Mouse (Mus musculus) lung, postnatal 0 days (tissue): ENCODE measurements around the gene Armc9. TPM values are rescaled to one million over a fixed set of nuclear protein-coding genes. Genes with fewer than 3 reads are reported as not detected.

ENCODE experiments used
- ATAC-seq: fragments of 200-750 bp; cut with Nextera tagmentation; 2 replicates; pipeline ENCODE4 v1.8.0; 2017; ENCODE audit warnings: moderate library complexity
- DNase-seq: peaks from one replicate; pipeline ENCODE4 v3.0.0-alpha.2; 2016; ENCODE audit warnings: low spot score
- H3K27ac ChIP-seq: fragments of 300-500 bp; sonication (generic); 2 replicates; pipeline ENCODE4 v1.5.1; 2014; ENCODE audit warnings: antibody characterized with exemption, mild to moderate bottlenecking, low read length, mixed read lengths
- H3K27me3 ChIP-seq: fragments of 300-500 bp; sonication (generic); replicated peaks from 2 replicates; pipeline ENCODE4 v1.6.1; 2014; ENCODE audit warnings: low read length, mixed read lengths; ENCODE audit not compliant: insufficient read depth
- H3K36me3 ChIP-seq: fragments of 300-500 bp; sonication (generic); 2 replicates; pipeline ENCODE4 v1.6.1; 2014; ENCODE audit warnings: low read length, mixed read lengths; ENCODE audit not compliant: insufficient read depth
- H3K4me1 ChIP-seq: fragments of 300-500 bp; sonication (generic); 2 replicates; pipeline ENCODE4 v1.6.1; 2014; ENCODE audit warnings: antibody characterized with exemption, low read depth, low read length, mixed read lengths; ENCODE audit not compliant: insufficient read depth
- H3K4me2 ChIP-seq: fragments of 300-500 bp; sonication (generic); replicated peaks from 2 replicates; pipeline ENCODE4 v1.6.1; 2014; ENCODE audit warnings: low read depth, mild to moderate bottlenecking, low read length, moderate library complexity, mixed read lengths
- H3K4me3 ChIP-seq: fragments of 300-500 bp; sonication (generic); 2 replicates; pipeline ENCODE4 v1.5.1; 2014; ENCODE audit warnings: low read depth, low read length
- H3K9ac ChIP-seq: fragments of 300-500 bp; sonication (generic); replicated peaks from 2 replicates; pipeline ENCODE4 v1.6.1; 2014; ENCODE audit warnings: low read depth, mild to moderate bottlenecking
- H3K9me3 ChIP-seq: fragments of 300-500 bp; sonication (generic); 2 replicates; pipeline ENCODE4 v1.6.1; 2016; ENCODE audit warnings: low read length, mixed read lengths
- CTCF ChIP-seq: IDR thresholded peaks from 2 replicates; pipeline ENCODE4 v1.5.1; 2016; ENCODE audit warnings: antibody characterized with exemption, mild to moderate bottlenecking
- EP300 ChIP-seq: IDR thresholded peaks from 2 replicates; pipeline ENCODE4 v1.6.1; 2016; ENCODE audit warnings: antibody characterized with exemption, mild to moderate bottlenecking, control low read depth
- WGBS: fragments of 180-500 bp; shearing (Covaris S2); extraction: QIAGEN DNeasy Blood & Tissue Kit; methylation state at CpG from one replicate; pipeline ENCODE4 v1.1.7; 2014; 5-methylcytosine and 5-hydroxymethylcytosine counted together
- polyA plus RNA-seq: library from polyadenylated mRNA; unstranded; fragments of >200 nt; fragmentation: Nextera tagmentation; extraction: Ambion mirVana; gene quantifications from 2 replicates; pipeline ENCODE4 v1.2.1, GENCODE M21; 2015

Gene Armc9
- polyA plus RNA-seq, 1 experiment from 2014 or later, result 8.7 TPM

DNA sequence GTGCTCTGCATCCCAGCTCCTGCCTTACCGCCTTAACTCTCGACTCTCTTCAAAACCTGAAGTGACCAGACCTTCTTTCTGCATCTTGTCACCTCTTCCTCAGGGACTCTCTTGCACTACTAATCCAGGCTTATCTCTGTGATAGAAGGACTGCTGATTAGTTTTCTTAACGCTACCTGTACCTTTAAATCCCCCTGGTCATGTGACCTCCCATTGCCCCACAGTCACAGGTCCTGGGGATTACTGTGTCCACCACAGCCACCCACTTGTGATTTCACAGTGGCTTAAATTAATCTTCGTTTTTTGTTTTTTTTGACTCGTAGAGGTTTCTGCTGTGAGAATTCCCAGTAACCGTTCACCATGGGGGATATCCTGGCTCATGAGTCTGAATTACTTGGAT, 2.0 kb downstream of the Armc9 start:
- H3K27me3 ChIP-seq, result no peaks in the 10 kb centered on the region
- ATAC-seq, result no peak

DNA sequence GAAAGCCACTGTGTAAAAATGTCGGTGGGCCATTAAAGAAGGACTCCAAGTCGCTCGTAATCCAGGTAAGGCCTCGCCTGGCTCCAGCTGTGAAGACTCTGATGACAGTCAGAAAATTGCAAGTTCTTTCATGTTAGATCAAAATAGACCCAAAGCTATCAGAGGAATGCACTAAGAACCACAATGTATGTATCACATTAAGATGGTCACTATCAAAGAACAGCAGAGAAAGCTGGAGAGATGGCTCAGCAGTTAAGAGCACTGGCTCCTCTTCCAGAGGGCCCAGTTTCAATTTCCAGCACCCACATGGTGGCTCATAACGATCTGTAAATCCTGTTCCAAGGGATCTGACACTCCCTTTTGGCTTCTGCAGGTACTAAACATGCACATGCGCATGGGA, 5.5 kb downstream of the Armc9 start:
- no peak overlapping the region for H3K4me2 ChIP-seq
- DNase-seq (no peak), ATAC-seq (no peak)
- H3K27ac ChIP-seq, result no peak overlapping the region
- H3K36me3 ChIP-seq, result no peaks in the 10 kb centered on the region; the same call in 1 of the 2 replicates
- H3K9ac ChIP-seq, result no peak overlapping the region
- H3K4me3 ChIP-seq, result no peak overlapping the region
- TF ChIP-seq EP300 (no peak), CTCF (no peak)
- H3K9me3 ChIP-seq, result no peaks in the 10 kb centered on the region
- H3K4me1 ChIP-seq, result peaks cover 3% of the 10 kb centered on the region; the same call in 1 of the 2 replicates
- no peaks in the 10 kb centered on the region for H3K27me3 ChIP-seq
- WGBS, result 85% methylated on average over 6 of the region's 6 CpGs

More for the DNA sequence above, 2.0 kb downstream of the Armc9 start:
- no peak overlapping the region for H3K4me2 ChIP-seq
- no peak overlapping the region for H3K9ac ChIP-seq
- no peak overlapping the region for H3K4me3 ChIP-seq
- no peak overlapping the region for H3K27ac ChIP-seq
- 88% methylated on average over 6 of the region's 6 CpGs for WGBS
- no peaks in the 10 kb centered on the region; the same call in 1 of the 2 replicates for H3K36me3 ChIP-seq
- no peaks in the 10 kb centered on the region for H3K9me3 ChIP-seq
- DNase-seq, result no peak
- peaks cover 4% of the 10 kb centered on the region; the same call in 1 of the 2 replicates for H3K4me1 ChIP-seq
- TF ChIP-seq CTCF, result no peak
- no peak for TF ChIP-seq EP300

DNA sequence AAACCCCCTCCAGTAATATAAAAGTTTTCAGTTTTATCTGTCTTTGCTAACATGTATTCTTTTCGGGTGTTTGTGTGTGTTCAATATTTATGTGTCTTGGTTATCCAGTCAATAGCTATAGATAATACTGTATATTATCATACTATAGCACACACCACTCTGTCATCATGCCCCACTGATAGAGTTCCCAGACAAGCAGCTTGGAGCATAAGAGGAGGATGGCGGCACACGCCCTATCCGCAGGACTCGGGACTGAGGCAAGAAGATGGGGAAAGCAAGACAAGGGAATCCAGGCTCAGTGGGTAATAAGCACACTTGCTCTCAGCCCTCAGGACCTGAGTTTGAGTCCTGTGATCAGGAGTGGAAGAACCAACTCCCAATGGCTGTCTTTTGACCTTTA, 5.9 kb downstream of the Armc9 start:
- no peaks in the 10 kb centered on the region for H3K9me3 ChIP-seq

DNA sequence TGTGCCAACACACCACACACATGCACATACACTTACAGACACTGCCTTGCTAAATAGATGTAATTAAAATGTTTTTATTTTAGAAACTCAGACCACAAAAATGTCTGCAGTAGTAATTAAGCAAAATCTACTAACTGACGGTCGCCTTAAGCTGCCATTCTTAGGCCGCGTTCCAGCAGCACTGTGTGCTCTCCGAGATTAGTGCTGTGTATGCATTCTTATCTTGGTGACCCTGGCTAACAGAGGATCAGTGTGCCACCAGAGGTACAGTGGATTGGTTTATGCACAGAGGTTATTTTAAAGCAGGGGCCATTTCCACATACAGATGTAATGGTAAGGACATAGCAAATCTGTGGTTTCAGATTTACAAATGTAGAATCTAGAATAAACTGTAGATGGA, 6.5 kb downstream of the Armc9 start:
- DNase-seq (no peak), ATAC-seq (no peak)
- Histone ChIP-seq H3K4me2 (no peak overlapping the region), H3K9me3 (no peaks in the 10 kb centered on the region), H3K4me1 (no peaks in the 10 kb centered on the region), H3K36me3 (no peaks in the 10 kb centered on the region; the same call in 1 of the 2 replicates), H3K4me3 (no peak overlapping the region), H3K27ac (no peak overlapping the region), H3K27me3 (no peaks in the 10 kb centered on the region), H3K9ac (no peak overlapping the region)
- TF ChIP-seq CTCF, result no peak
- no peak for TF ChIP-seq EP300
- 90% methylated on average over 5 of the region's 5 CpGs for WGBS

More for the DNA sequence above, 5.9 kb downstream of the Armc9 start:
- no peaks in the 10 kb centered on the region for H3K4me1 ChIP-seq
- ATAC-seq, result no peak
- no peak overlapping the region for H3K4me2 ChIP-seq
- no peak overlapping the region for H3K9ac ChIP-seq
- WGBS, result 92% methylated on average over 5 of the region's 5 CpGs
- TF ChIP-seq EP300 (no peak), CTCF (no peak)
- H3K36me3 ChIP-seq, result no peaks in the 10 kb centered on the region; the same call in 1 of the 2 replicates
- H3K27ac ChIP-seq, result no peak overlapping the region
- no peak for DNase-seq
- no peak overlapping the region for H3K4me3 ChIP-seq
- no peaks in the 10 kb centered on the region for H3K27me3 ChIP-seq

DNA sequence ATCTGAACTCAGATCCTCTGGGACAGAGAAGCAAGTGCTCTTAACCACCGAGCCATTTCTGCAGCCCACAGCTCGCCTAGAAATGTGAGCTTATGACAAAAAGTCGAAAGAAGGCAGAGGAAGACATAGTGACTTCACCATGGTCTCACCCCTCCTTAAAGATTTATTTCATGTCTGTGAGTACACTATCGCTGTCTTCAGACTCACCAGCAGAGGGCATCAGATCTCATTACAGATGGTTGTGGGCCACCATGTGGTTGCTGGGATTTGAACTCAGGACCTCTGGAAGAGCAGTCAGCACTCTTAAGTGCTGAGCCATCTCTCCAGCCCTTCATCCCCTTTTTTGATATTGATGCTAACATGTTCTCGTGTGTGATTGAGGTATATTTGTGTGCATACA, 20.0 kb downstream of the Armc9 start:
- DNase-seq, result no peak

DNA sequence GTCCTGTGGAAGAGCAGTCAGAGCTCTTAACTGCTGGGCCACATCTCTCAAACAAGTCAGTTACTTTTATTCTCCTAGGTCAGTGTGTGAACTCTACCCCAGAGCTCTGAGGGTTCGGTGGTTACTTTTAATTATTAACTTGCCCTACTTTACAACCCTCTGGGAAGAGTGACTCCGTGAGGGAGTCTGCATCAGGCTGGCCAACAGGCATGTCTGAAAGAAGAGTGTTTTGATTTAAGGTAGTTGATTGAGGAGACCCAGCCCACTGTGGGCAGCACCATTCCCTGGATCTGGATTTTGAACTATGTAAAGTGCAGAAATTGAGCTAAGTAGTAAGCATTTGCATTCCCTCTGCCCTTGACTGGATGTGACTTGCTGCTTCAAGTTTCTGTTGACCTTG, 21.5 kb downstream of the Armc9 start:
- DNase-seq (no peak), ATAC-seq (no peak)
- Histone ChIP-seq H3K4me1 (no peaks in the 10 kb centered on the region), H3K9ac (no peak overlapping the region), H3K36me3 (0 out of 2 replicates have a peak, but pooled peaks cover 3% of the 10 kb centered on the region), H3K27ac (no peak overlapping the region), H3K9me3 (no peaks in the 10 kb centered on the region), H3K27me3 (no peaks in the 10 kb centered on the region), H3K4me3 (no peak overlapping the region), H3K4me2 (no peak overlapping the region)
- 63% methylated on average over 2 of the region's 2 CpGs for WGBS
- TF ChIP-seq CTCF (no peak), EP300 (no peak)

More for the DNA sequence above, 20.0 kb downstream of the Armc9 start:
- Histone ChIP-seq H3K27ac (no peak overlapping the region), H3K4me2 (no peak overlapping the region), H3K36me3 (0 out of 2 replicates have a peak, but pooled peaks cover 3% of the 10 kb centered on the region), H3K4me3 (no peak overlapping the region), H3K9ac (no peak overlapping the region), H3K4me1 (no peaks in the 10 kb centered on the region), H3K9me3 (no peaks in the 10 kb centered on the region), H3K27me3 (no peaks in the 10 kb centered on the region)
- no peak for ATAC-seq
- no peak for TF ChIP-seq EP300
- peak; percentile 25; the same call in 1 of the 2 replicates for TF ChIP-seq CTCF
- 89% methylated on average over 5 of the region's 5 CpGs for WGBS
